Mouse (Mus musculus): Measurements from ENCODE around the gene Scamp2.
A peak's percentile ranks its signal among the peaks of the same experiment; 100 is the strongest.

- TF ChIP-seq POLR2A (IDR thresholded peaks at IDR 0.05; ENCODE audit: low read depth, low read length) (peak; percentile 77), CTCF (conservative IDR thresholded peaks at IDR 0.05; ENCODE audit: insufficient read depth, insufficient read length, low read depth, low read length) (no peak)
These were observed 39.5 kb upstream of the Scamp2 start, which contains the start of gene Cox5a for GRCm38 (mm10) chr9:57521056-57521911.
